Mouse (Mus musculus): ENCODE measurements around the gene Sertad4.

Sertad4 gene

DNA sequence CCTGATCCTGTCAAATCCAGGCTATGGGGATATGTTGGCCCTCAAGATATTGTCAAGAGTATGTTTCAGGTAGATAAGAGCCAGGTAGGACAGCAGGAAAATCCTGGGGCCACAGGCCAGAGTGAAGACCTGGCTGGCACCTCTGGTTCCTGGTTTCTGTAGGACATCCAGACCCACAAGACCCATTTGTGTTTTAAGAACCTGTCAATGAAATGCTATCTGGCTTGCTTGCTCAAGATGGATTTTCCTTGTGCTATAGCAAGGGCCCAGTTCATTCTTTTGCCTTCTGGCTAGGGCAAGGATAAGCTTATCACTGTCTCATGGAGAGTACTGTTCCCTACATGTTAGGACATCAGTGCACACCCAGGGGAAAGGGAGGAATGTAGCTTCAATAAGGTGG, 3.5 kb downstream of the Sertad4 start:
- DNase-seq (ENCODE audit: low spot score in 2 of 2), result no peak

DNA sequence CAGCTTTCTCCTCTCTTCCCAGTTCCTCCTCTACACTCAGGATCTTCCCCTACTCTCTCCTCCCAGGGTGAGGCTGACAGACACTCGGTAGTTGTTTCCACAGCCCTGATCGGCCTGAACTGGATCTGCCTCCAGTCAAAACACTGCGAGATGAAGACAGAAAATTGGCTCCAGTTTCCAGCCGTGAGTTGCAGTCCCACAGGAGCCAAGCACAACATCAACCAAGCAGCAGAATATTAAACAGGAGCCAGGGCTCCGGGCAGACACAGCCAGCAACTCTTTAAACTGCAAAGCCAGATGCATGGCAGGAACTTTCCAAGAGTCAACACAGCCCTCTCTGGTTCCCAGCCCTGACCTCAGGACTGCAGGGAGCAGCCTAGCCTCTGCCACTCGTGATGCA, 3.9 kb downstream of the Sertad4 start:
- no peak for DNase-seq (ENCODE audit: low spot score in 2 of 2)

DNA sequence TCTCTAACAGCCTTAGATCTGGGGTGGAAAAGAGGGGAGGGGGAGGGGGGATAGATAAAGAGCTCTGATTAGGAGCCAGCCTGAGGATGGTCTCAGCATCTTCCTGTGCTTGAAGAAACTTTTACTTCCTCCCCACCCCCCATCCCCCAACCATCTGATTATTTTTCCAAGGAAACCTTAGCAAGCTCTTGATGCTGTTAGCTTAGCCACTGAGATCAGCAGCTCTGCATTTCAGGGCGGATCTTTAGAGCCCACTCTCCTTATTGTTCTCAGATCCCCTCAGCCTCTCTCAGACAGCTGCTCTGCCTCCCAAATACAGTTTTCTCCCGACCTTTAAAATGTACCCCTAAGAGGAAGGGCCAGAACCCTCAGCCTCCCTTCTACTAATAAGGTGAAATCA, 4.4 kb downstream of the Sertad4 start:
- DNase-seq (ENCODE audit: low spot score in 2 of 2), result no peak

DNA sequence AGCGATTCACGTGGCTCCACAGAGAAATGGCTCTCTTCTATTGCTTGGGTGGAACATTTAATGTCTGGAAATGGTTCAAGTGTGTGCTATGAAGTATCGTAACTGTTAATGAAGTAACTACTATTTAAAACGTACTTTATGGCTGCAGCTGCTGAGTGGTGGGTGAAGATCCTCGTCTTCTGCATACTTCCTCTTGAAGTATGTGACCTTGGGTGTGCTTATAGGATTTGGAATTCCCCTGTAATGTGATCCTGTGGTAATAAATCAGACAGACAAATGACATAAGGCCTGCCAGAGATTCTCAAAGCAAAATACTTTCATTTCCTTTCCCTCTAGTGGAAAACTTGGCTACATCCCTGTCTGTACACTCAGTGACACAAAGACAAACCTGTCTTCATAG, 5.9 kb downstream of the Sertad4 start:
- no peak for DNase-seq (ENCODE audit: low spot score in 2 of 2)

DNA sequence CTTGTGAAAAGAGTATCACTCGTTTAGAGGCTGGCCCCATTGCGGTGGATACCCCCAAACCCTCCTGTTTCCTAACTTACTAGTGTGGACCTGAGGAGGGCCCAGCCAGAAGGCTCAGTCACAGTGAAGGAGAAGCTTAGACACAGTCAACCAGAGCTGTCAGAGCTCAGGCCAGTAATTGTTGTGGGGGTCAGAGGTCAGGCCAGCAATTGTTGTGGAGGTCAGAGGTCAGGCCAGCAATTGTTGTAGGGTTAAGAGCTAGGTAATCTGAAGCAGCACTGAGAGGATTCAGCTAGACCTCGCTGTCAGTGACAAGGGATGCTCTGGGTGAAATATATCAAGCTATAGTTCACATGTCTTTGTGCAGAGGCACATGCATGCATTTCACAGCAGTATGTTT, 8.3 kb downstream of the Sertad4 start:
- DNase-seq (ENCODE audit: low spot score in 2 of 2), result no peak

DNA sequence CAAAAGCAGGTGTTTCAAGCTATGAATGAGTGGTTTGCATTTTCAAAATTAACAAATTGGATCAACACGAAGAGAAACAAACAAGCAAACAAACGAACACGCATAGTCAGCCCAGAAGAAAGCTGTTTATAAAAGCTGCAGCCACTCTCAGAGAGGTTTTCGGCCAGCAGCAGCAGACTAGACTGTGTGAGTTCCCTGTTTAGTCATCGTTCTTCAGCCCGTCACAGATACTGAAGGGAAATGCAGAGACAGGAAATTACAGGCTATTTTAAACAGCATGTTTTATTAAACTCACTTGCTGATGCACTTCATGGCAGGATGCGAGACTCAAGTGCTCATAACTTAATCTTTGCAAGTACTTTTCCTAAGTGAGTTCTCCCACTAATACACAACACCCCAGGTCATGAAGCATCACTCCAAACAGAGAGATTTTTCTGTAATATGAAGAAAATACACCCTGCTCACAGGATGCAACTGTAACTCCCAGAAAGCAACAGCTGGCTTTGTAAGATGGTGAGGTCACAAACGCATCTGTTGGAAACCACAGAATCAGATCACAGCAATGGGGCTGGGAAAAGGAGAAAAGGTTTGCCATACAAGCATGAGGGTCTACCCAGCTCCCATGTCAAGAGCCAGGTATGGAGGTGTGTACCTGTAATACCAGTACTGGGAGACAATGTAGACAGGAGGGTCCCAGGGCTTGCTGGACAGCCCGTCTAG, 14.3 kb downstream of the Sertad4 start:
- no peak for DNase-seq (ENCODE audit: low spot score in 2 of 2)

DNA sequence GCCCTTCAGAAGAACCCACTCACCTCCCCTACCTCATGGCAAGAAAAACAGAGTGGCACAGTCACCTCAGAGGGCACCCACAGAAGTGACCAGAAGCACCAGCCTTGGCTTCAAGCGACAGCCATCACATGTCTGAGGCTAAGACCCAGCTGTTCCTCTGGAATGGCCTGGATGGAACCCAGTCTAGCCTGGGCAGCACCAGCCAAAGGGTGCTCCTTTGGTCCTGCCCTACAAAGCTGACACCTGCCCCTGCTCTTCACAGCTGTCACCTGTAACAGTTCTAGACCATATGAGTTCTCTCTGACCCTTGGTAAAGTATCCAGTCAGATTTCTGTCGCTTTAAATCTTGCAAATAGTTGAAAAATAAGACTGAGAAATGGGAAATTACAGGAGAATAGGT, 14.9 kb downstream of the Sertad4 start:
- no peak for DNase-seq (ENCODE audit: low spot score in 2 of 2)

DNA sequence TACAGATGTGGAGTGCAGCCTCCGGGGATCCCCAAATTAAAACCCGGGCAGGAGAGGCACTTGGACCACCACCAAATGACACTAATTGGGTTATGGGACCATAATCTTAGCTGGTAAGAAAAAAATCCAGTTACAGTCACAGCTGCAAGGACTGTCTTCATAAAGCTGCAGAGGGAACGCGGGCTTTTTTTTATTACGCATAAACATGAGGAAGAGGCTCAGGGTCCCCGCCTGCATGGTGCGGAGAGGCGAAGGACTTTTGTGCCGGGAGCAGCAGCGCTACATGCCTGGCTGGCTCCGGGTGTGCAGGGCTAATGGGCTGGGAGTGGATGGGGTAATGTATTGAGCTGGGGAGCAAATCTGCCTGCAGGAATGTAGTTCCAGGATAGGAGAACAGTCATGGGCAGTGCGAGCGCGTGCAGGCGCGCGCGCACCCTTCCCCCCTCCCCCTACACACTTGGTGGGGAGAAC, 20.3 kb downstream of the Sertad4 start:
- peak in 1 of 2 experiments; percentile 4 for DNase-seq (ENCODE audit: low spot score in 2 of 2)

DNA sequence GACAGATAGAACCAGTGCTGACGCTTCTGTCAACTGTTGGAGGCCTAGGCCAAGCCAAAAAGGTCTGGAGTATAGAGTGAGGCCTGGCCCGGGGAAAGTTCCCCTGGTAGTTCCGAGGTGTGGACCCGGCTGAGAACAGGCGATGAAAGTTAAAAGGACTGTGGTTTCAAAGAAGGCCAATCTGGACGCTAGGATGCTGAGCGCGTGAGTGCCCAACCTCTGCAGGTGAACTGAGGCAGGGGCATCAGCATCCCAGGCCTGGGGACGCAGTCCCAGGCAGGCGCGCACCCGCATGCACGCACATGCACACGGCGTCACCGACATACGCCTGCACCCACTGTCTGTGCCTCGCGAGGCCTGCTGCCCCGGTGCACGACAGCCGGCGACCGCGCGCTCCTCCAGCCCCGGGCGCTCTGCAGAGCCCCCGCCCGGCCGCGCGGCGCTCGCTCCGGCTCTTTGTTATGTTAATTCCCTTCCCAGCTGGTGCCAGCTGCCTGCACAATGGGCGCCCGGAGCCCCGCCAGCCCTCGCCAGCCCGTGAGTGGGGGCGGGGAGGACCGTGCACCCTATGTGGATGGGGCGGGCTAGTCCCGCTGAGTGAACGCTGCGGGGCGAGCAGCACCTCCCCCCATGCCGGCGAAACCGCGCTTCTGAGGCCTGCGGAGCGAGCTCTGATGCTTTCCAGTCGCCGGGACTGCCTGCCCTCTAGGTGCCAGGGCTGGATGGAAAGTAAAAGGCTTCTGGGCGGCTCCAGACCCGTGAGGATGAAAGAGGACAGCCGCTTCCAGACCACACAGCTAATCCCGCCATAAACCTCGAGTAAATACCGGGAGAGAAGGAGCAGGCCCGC, 21.0 kb downstream of the Sertad4 start:
- peak; percentile 54 to 59 for DNase-seq (ENCODE audit: low spot score in 2 of 2)

DNA sequence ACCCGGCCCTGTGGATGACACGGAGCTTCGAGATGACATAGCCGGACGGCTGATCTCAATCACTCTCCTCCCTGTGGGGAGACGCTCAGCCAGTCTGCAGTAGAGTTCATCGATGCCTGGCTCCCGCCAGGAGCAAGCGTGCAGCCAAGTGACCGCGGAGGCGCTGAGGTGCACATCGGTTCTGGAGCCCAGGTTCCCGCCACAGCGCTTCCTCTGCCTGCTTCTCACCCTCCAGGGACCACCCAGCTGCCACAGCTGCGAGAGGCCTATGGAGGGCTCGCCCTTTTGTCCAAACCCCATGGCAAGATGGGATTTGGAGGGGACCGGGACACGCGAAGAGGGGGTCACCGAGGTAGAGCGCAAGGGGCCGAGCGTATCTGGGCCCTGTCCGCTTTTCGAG, 22.0 kb downstream of the Sertad4 start:
- no peak for DNase-seq (ENCODE audit: low spot score in 2 of 2)

DNA sequence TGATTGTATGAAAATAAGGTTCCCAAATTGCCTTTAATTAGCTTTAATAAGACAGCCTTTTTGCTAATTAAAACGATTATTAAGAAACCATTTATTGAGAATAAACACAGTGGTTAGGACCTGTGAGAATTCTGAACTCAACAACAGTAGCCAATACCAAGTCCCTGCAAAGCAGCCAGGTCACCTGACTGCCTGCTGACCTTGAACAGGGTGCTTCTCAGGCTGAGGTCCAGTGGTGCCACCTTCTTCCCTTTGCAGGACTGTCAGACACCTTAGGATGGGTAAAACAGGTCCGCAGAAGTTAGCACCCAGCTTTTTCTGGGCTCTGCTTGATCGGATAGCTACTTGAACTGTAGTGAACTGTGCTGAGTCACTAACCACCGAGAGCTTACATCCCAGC, 22.5 kb downstream of the Sertad4 start:
- DNase-seq (ENCODE audit: low spot score in 2 of 2), result no peak

DNA sequence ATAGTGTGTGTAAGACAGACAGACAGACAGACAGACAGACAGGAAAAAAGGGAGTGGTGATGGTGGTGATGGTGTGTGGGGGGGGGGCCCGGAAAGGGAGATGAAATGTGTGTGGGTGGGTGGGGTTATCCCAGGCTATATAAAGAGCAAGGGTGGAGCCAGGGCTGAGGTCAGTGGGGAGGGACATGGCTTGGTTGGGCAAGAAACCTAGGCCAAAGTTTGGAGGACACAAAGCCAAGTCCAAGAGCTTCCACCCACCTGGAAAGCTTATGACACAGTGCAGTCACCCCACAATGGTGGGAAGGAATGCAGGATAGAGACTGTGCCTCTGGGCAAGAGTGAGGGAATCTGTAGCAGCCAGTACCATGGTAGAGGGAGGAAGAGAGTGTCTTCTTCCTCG, 23.2 kb downstream of the Sertad4 start:
- DNase-seq (ENCODE audit: low spot score in 2 of 2), result no peak

DNA sequence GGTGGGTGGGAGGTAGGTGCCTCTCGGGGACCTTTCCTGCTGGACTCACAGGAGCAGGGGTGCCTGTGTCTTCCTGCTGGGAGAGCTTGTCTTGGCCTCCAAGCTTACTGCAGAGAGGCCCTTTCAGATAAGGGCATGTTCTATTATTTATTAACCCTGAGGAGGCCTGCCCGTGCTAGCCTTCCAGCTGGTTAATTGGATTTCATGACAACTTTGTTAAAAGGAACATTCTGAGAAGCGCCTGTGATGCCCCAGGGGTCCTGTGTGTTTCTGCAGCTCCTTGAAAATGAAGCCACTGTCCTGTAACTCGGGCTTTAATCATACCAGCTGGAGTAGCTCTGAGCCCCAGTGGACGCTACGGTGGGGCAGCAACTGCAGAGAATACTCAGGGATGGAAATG, 25.1 kb downstream of the Sertad4 start:
- no peak for DNase-seq (ENCODE audit: low spot score in 2 of 2)

DNA sequence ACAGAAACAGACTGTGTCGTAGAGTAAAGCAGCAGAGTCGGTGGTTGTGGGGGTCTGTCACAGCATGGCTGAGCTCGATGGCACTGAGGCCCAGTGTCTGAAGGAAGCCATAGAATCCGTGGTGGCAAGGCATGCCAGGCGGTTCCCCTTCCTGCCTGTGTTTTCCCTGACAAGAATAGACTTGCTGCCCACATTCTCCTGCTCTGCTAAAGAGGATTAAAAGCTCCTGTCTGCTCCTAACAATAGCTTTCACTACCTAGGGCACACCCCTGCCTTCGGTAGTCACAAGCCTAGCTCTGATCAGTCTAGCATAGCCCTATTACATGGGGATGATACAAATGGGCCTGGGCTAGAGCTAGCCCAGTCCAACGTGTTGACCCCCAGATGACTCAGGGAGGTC, 26.6 kb downstream of the Sertad4 start:
- no peak for DNase-seq (ENCODE audit: low spot score in 2 of 2)

DNA sequence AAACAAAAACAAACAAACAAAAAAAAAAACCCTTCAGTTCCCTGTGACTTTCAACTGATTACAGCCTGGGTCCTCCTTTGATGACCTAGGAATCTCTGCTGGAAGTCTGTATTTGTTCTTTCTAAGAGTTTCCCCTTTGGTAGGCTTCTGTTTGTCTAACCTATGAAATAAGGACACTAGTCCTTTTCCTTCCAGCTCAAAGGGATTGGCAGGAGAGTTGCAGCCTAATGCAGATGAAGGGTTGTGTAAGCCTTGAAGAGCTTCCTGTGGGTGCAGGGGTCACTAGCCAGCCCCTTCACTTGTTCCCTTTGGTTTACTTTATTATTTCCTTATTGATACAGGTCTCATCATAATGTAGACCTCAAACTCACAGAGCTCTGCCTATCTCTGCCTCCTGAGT, 27.6 kb downstream of the Sertad4 start:
- no peak for DNase-seq (ENCODE audit: low spot score in 2 of 2)

DNA sequence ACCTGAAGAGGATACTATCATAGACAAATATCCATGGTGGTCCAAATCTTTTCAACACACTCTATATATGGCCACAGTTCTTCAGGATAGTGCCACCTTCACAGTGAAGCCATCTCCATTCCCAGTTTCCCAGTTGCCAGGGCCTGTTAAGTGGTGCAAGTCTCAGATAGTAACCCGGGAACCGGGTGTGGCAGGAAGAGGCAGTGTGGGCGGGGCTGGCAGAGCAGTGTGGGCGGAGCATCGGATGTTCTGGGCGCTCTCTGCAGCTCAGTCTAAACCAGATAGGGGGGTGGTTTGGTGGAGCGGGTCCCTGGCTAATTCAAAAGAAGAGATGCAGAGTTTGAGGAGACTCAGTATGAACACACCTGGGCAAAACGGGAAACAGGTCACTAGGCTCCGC, 29.8 kb downstream of the Sertad4 start:
- DNase-seq (ENCODE audit: low spot score in 2 of 2), result no peak

DNA sequence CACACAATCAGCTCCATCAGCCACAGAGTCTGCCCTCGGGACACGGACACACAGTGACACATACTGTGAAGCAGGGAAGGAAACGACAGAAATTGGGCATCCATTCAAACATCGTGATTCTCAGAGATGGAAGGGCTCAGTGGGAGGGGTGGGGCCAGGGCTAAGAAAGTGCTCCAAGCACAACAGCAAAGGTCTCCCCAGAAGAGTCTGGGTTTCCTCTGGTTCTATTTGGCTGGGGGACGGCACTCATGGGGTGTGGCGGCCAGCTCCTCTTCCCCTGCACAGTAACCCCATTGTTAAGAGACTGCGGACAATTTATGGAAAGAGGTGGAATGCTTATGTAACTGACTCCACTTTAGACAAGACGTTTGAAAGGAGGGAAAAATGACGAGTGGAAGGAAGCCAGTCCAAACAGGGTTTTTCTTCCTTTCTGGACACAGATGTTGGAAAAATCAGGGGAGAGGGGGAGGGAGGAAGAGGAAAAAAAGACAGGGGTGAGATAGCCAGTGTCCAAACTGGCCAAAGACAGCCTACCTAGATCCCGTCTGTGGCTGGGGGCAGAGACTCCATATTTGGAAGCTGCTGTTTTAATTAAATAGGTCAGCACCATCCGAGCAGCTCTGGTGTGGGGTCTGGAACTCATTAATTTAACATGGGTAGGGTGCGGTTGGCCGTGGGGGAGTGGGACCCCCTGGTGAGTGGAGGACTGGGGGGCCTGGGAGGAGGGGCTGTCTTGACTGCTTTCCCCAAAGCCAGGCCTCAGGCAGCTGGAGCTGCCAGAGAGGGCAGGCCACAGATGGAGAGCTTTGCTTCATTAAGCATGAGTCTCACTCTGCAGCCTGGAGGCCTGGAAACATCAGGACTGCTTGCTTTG, 32.7 kb downstream of the Sertad4 start:
- no peak for DNase-seq (ENCODE audit: low spot score in 2 of 2)

DNA sequence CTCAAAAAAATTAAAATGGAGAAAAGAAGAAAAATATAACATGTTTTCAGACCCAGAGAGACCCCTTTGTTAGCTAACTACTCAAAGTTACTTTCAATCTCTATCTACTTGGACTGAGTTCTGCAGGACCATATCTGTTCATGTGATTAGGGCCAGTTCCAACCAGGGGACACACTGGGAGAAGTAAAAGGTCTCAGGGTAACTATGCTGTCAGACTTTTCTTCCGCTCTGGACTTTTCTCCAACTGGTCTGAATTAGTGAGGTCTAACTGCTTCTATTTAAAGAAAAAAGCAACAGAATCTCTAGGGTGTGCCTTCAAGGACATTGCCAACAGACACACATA, 33.3 kb downstream of the Sertad4 start:
- no peak for DNase-seq (ENCODE audit: low spot score in 2 of 2)

DNA sequence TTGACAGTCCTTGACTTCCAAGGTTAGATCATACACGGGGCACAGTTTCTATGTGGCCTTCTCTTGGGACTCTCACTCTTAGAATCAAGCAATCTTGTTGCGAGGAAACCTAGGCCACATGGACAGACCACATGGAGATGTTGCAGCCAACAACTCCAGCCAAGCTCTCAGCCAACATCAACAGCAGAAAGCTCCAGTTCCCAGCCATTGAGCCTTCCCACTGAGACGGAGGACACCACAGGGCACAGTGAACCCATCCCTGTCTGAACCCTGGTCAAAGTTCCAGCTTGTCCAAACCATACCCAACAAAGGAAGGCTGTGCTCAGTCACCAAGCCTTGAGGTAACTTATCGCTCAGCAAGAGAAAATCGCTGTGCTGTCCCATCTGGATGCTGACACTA, 37.2 kb downstream of the Sertad4 start:
- DNase-seq (ENCODE audit: low spot score in 2 of 2), result no peak

DNA sequence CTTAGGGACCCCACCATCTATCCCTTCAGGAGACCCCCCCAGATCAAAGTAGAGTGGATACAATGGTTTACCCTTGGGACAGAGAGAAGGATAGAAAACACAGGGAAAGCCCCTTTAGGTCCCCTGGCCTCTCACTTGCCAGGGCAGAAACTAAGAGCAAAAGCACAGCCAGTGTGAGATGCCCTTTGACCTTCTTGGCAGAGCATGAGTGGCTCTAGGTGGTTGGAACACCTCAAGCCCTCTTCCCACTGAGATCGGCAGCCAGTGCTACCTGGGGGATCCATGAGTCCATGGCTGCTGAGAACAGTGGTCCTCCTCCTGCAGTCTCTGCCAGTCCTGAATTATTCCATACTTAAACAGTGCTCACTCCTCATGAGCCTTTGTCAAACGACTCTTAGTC, 39.8 kb downstream of the Sertad4 start:
- DNase-seq (ENCODE audit: low spot score in 2 of 2), result no peak

DNA sequence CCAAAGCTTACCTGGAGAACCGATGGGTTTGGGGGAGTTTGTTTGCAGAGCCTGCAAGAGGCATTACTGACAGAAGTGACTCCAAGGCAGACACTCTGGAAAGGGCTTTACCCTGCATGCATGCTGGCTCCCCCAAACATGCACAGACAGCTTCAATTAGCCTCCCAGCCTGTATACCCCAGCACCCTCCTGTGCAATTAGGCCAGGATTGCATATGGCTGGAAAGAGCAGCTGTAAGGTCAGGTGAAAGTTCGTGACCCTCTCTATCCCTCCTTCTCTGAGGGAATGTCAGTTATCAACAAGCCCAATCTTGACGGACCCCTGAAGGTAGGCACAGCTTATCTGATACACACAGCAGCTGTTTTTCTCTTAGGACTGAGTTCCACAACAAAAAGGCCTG, 40.9 kb downstream of the Sertad4 start:
- no peak for DNase-seq (ENCODE audit: low spot score in 2 of 2)

DNA sequence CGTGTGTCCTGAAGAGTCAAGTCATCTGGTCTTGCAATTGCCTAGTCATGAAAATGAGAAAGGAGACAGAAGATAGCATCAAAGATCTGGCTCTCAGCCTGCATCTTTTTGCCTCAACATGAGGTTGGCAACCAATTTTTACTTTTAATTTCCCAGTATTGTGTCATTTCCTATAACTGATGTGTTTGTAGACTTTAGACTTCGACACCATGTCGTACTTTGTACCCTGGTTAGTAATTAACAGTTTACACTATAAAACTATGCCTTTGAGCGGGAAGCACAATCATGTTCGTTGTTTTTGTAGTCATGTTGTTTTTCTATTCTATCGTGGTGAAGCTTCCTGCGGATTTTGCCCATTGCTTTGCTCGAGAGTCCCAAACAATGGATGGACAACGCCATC, 42.8 kb downstream of the Sertad4 start:
- no peak for DNase-seq (ENCODE audit: low spot score in 2 of 2)

All from thymus, postnatal 10 days (tissue).